Mouse (Mus musculus): Measurements from ENCODE around the gene Htra1.

The Htra1 gene

GRCm38 (mm10) chr7:130935421-130935792, 504 bp upstream of the Htra1 start:
- DNase-seq (ENCODE audit: low read depth, low spot score) = no peak

- DNase-seq (ENCODE audit: low read depth, low spot score) = no peak
Observed at GRCm38 (mm10) chr7:130936472-130936951, 601 bp downstream of the Htra1 start.

GRCm38 (mm10) chr7:130937266-130937841, 1.4 kb downstream of the Htra1 start:
- no peak for DNase-seq (ENCODE audit: low read depth, low spot score)

GRCm38 (mm10) chr7:130938005-130938404, 2.1 kb downstream of the Htra1 start:
- DNase-seq (ENCODE audit: low read depth, low spot score) = no peak

GRCm38 (mm10) chr7:130938896-130939295, 3.0 kb downstream of the Htra1 start:
- DNase-seq (ENCODE audit: low read depth, low spot score) = no peak

GRCm38 (mm10) chr7:130940733-130941132, 4.8 kb downstream of the Htra1 start:
- DNase-seq (ENCODE audit: low read depth, low spot score) = no peak

- DNase-seq (ENCODE audit: low read depth, low spot score) = no peak
Observed at GRCm38 (mm10) chr7:130943280-130943895, 7.5 kb downstream of the Htra1 start.

GRCm38 (mm10) chr7:130944766-130945475, 9.0 kb downstream of the Htra1 start:
- DNase-seq (ENCODE audit: low read depth, low spot score) = no peak

- no peak for DNase-seq (ENCODE audit: low read depth, low spot score)
Observed at GRCm38 (mm10) chr7:130945730-130946129, 9.8 kb downstream of the Htra1 start.

GRCm38 (mm10) chr7:130946303-130946702, 10.4 kb downstream of the Htra1 start:
- DNase-seq (ENCODE audit: low read depth, low spot score) = no peak

GRCm38 (mm10) chr7:130948563-130949208, 12.8 kb downstream of the Htra1 start:
- DNase-seq (ENCODE audit: low read depth, low spot score) = no peak

- DNase-seq (ENCODE audit: low read depth, low spot score) = no peak
Observed at GRCm38 (mm10) chr7:130949331-130949751, 13.4 kb downstream of the Htra1 start.

- DNase-seq (ENCODE audit: low read depth, low spot score) = no peak
Observed at GRCm38 (mm10) chr7:130950482-130950881, 14.6 kb downstream of the Htra1 start.

- DNase-seq (ENCODE audit: low read depth, low spot score) = no peak
Observed at GRCm38 (mm10) chr7:130951004-130951403, 15.1 kb downstream of the Htra1 start.

GRCm38 (mm10) chr7:130953376-130953775, 17.5 kb downstream of the Htra1 start:
- DNase-seq (ENCODE audit: low read depth, low spot score) = no peak

- no peak for DNase-seq (ENCODE audit: low read depth, low spot score)
Observed at GRCm38 (mm10) chr7:130954177-130954601, 18.3 kb downstream of the Htra1 start.

- DNase-seq (ENCODE audit: low read depth, low spot score) = no peak
Observed at GRCm38 (mm10) chr7:130958551-130958950, 22.6 kb downstream of the Htra1 start.

- DNase-seq (ENCODE audit: low read depth, low spot score) = no peak
Observed at GRCm38 (mm10) chr7:130959868-130960267, 24.0 kb downstream of the Htra1 start.

- DNase-seq (ENCODE audit: low read depth, low spot score) = no peak
Observed at GRCm38 (mm10) chr7:130961429-130961828, 25.5 kb downstream of the Htra1 start.

- DNase-seq (ENCODE audit: low read depth, low spot score) = no peak
Observed at GRCm38 (mm10) chr7:130964686-130965085, 28.8 kb downstream of the Htra1 start.

GRCm38 (mm10) chr7:130965396-130965795, 29.5 kb downstream of the Htra1 start:
- no peak for DNase-seq (ENCODE audit: low read depth, low spot score)

GRCm38 (mm10) chr7:130965909-130966365, 30.0 kb downstream of the Htra1 start:
- DNase-seq (ENCODE audit: low read depth, low spot score) = no peak
